Mouse (Mus musculus) kidney, adult 2 months (tissue): Measurements from ENCODE around the gene Rpusd3.

ENCODE experiments used
- CTCF ChIP-seq: fragments of 200-500 bp; conservative IDR thresholded peaks from 2 replicates; pipeline ENCODE4 v1.5.1; 2011; ENCODE audit warnings: low read depth, mild to moderate bottlenecking, control low read depth, low read length, moderate library complexity, mixed read lengths; ENCODE audit not compliant: insufficient read depth, insufficient read length
- POLR2A ChIP-seq: fragments of 200-500 bp; IDR thresholded peaks from one replicate; pipeline ENCODE4 v1.6.1; 2011; ENCODE audit warnings: low read depth, low read length, control low read depth

DNA sequence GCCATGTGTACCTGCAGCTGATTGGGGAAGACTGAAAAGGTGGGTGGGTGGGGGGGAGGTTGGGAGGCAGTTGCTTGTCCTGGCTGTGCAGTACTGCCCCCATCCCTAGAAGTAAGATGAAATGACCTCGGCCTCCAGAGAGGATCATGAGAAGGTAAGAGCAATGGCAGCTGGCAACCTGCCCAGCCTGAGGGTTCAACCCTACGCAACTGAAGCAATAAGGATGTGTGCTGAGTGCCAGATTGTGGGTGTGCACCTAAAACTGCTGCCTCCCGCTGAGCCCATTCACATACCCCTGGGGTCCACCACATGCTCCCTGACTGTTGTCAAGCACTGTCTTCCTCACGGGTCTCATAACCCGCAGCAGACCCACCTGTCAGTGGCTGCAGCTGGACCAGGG is 2.7 kb downstream of the Rpusd3 start:
- TF ChIP-seq CTCF (no peak), POLR2A (no peak)
